Mouse (Mus musculus): Measurements from ENCODE around the gene Rasal2. TPM values are rescaled to one million over a fixed set of nuclear protein-coding genes. Genes with fewer than 3 reads are reported as not detected.

The Rasal2 gene
- polyA plus RNA-seq, 1 experiment from 2014 or later: 8.6 TPM

- no peak for TF ChIP-seq CTCF (IDR thresholded peaks at IDR 0.05; ENCODE audit: low read depth)
- no peak for TF ChIP-seq EP300 (optimal IDR thresholded peaks at IDR 0.05)
- Histone ChIP-seq H3K9me3 (ENCODE audit: control insufficient read depth, low read length) (no peaks in the 10 kb centered on the region), H3K4me2 (replicated peaks; ENCODE audit: low read depth) (no peak overlapping the region), H3K27ac (replicated peaks) (no peak overlapping the region), H3K4me1 (replicated peaks; ENCODE audit: control insufficient read depth, insufficient read depth) (no peaks in the 10 kb centered on the region), H3K4me3 (ENCODE audit: low read depth, low read length) (no peak overlapping the region), H3K27me3 (ENCODE audit: control insufficient read depth, insufficient read depth, low read length) (no peaks in the 10 kb centered on the region), H3K9ac (ENCODE audit: low read length) (no peak overlapping the region), H3K36me3 (ENCODE audit: control insufficient read depth, insufficient read depth, low read length) (no peaks in the 10 kb centered on the region)
- WGBS: 91% methylated on average over 1 of the region's 1 CpGs
- no peak for DNase-seq (ENCODE audit: low spot score)
- no peak for ATAC-seq (ENCODE audit: low FRiP score, low TSS enrichment)
Measured at GRCm38 (mm10) chr1:157092622-157093021, 319.8 kb downstream of the Rasal2 start.

GRCm38 (mm10) chr1:157092140-157092539, 320.3 kb downstream of the Rasal2 start:
- DNase-seq (ENCODE audit: low spot score) (no peak), ATAC-seq (ENCODE audit: low FRiP score, low TSS enrichment) (no peak)
- no peak overlapping the region for H3K4me3 ChIP-seq (ENCODE audit: low read depth, low read length)
- no peaks in the 10 kb centered on the region for H3K9me3 ChIP-seq (ENCODE audit: control insufficient read depth, low read length)
- no peaks in the 10 kb centered on the region for H3K36me3 ChIP-seq (ENCODE audit: control insufficient read depth, insufficient read depth, low read length)
- no peaks in the 10 kb centered on the region for H3K4me1 ChIP-seq (replicated peaks; ENCODE audit: control insufficient read depth, insufficient read depth)
- no peak for TF ChIP-seq EP300 (optimal IDR thresholded peaks at IDR 0.05)
- peak; percentile 47 for TF ChIP-seq CTCF (IDR thresholded peaks at IDR 0.05; ENCODE audit: low read depth)
- WGBS: 65% methylated on average over 4 of the region's 4 CpGs
- no peak overlapping the region for H3K27ac ChIP-seq (replicated peaks)
- no peaks in the 10 kb centered on the region for H3K27me3 ChIP-seq (ENCODE audit: control insufficient read depth, insufficient read depth, low read length)
- H3K9ac ChIP-seq (ENCODE audit: low read length): no peak overlapping the region
- no peak overlapping the region for H3K4me2 ChIP-seq (replicated peaks; ENCODE audit: low read depth)

- DNase-seq (ENCODE audit: low spot score) (no peak), ATAC-seq (ENCODE audit: low FRiP score, low TSS enrichment) (no peak)
- Histone ChIP-seq H3K4me3 (ENCODE audit: low read depth, low read length) (no peak overlapping the region), H3K9me3 (ENCODE audit: control insufficient read depth, low read length) (no peaks in the 10 kb centered on the region), H3K4me2 (replicated peaks; ENCODE audit: low read depth) (no peak overlapping the region), H3K36me3 (ENCODE audit: control insufficient read depth, insufficient read depth, low read length) (no peaks in the 10 kb centered on the region), H3K4me1 (replicated peaks; ENCODE audit: control insufficient read depth, insufficient read depth) (no peaks in the 10 kb centered on the region), H3K9ac (ENCODE audit: low read length) (no peak overlapping the region), H3K27me3 (ENCODE audit: control insufficient read depth, insufficient read depth, low read length) (no peaks in the 10 kb centered on the region), H3K27ac (replicated peaks) (no peak overlapping the region)
- TF ChIP-seq EP300 (optimal IDR thresholded peaks at IDR 0.05) (no peak), CTCF (IDR thresholded peaks at IDR 0.05; ENCODE audit: low read depth) (no peak)
- WGBS: 60% methylated on average over 3 of the region's 3 CpGs
Measured at GRCm38 (mm10) chr1:157090835-157091234, 321.6 kb downstream of the Rasal2 start.

- DNase-seq (ENCODE audit: low spot score): peak; percentile 76
Measured at GRCm38 (mm10) chr1:157086097-157086994, 326.0 kb downstream of the Rasal2 start.

More at GRCm38 (mm10) chr1:157086097-157086994, 326.0 kb downstream of the Rasal2 start:
- Histone ChIP-seq H3K9me3 (ENCODE audit: control insufficient read depth, low read length) (no peaks in the 10 kb centered on the region), H3K27me3 (ENCODE audit: control insufficient read depth, insufficient read depth, low read length) (no peaks in the 10 kb centered on the region), H3K4me1 (replicated peaks; ENCODE audit: control insufficient read depth, insufficient read depth) (no peaks in the 10 kb centered on the region), H3K9ac (ENCODE audit: low read length) (peak overlapping the region; percentile 50; the same call in 1 of the 2 replicates), H3K27ac (replicated peaks) (no peak overlapping the region), H3K4me2 (replicated peaks; ENCODE audit: low read depth) (peak overlapping the region; percentile 77), H3K4me3 (ENCODE audit: low read depth, low read length) (peak overlapping the region; percentile 41), H3K36me3 (ENCODE audit: control insufficient read depth, insufficient read depth, low read length) (no peaks in the 10 kb centered on the region)
- 7% methylated on average over 25 of the region's 25 CpGs for WGBS
- TF ChIP-seq CTCF (IDR thresholded peaks at IDR 0.05; ENCODE audit: low read depth) (peak; percentile 88), EP300 (optimal IDR thresholded peaks at IDR 0.05) (no peak)
- peak; percentile 60; the same call in 1 of the 2 replicates for ATAC-seq (ENCODE audit: low FRiP score, low TSS enrichment)

Other genes starting within 250 kb of the Rasal2 start
- gene Cryzl2, start 46.0 kb upstream of the Rasal2 start, polyA plus RNA-seq (2015; fragmentation: Nextera tagmentation; extraction: Ambion mirVana): 14.8 and 16.4 TPM in 2 replicates
- 5.5 and 6.2 TPM in 2 replicates for gene Sec16b, start 94.1 kb upstream of the Rasal2 start, polyA plus RNA-seq (2015; fragmentation: Nextera tagmentation; extraction: Ambion mirVana)

All from stomach, postnatal 0 days (tissue).